Mouse (Mus musculus) testis, adult 2 months (tissue): ENCODE results near the gene Nelfb.

Source experiments
- CTCF ChIP-seq: fragments of 200-500 bp; IDR thresholded peaks from 2 replicates; pipeline ENCODE4 v1.5.1; 2012; ENCODE audit warnings: low read depth, mild to moderate bottlenecking, inconsistent platforms, low read length, moderate library complexity; ENCODE audit not compliant: control insufficient read depth, insufficient read depth, insufficient replicate concordance
- POLR2A ChIP-seq: fragments of 200-500 bp; IDR thresholded peaks from 2 replicates; pipeline ENCODE4 v1.6.1; 2012; ENCODE audit warnings: low read depth, mild to moderate bottlenecking, inconsistent platforms, low read length, moderate library complexity; ENCODE audit not compliant: control insufficient read depth

- TF ChIP-seq CTCF (no peak), POLR2A (no peak)
Observed at GRCm38 (mm10) chr2:25156177-25156576, 55.1 kb downstream of the Nelfb start.
